Mouse (Mus musculus) midbrain, postnatal 0 days (tissue): ENCODE measurements around the gene Zkscan8. TPM values are rescaled to one million over a fixed set of nuclear protein-coding genes. Genes with fewer than 3 reads are reported as not detected.
"Not testable (repeated sequence)": the region's sequence is repeated elsewhere in the genome, so short reads cannot be mapped to it uniquely, and the experiment has no call there.

Source experiments
- ATAC-seq: fragments of 200-750 bp; cut with Nextera tagmentation; 2 replicates; pipeline ENCODE4 v1.8.0; 2017; ENCODE audit warnings: moderate number of reproducible peaks, mild to moderate bottlenecking, moderate TSS enrichment, moderate library complexity; ENCODE audit not compliant: low FRiP score
- DNase-seq: peaks from one replicate; pipeline ENCODE4 v3.0.0-alpha.2; 2015; ENCODE audit warnings: low spot score
- H3K27ac ChIP-seq: fragments of 300-500 bp; sonication (generic); 2 replicates; pipeline ENCODE4 v1.5.1; 2014; ENCODE audit warnings: low read depth, mild to moderate bottlenecking, low read length, mixed read lengths
- H3K27me3 ChIP-seq: fragments of 300-500 bp; sonication (generic); 2 replicates; pipeline ENCODE4 v1.6.1; 2014; ENCODE audit warnings: low read length, control low read depth, mixed read lengths; ENCODE audit not compliant: insufficient read depth
- H3K36me3 ChIP-seq: fragments of 300-500 bp; sonication (generic); 2 replicates; pipeline ENCODE4 v1.6.1; 2014; ENCODE audit warnings: low read length, control low read depth, mixed read lengths; ENCODE audit not compliant: insufficient read depth
- H3K4me1 ChIP-seq: fragments of 300-500 bp; sonication (generic); 2 replicates; pipeline ENCODE4 v1.6.1; 2014; ENCODE audit warnings: mild to moderate bottlenecking, control low read depth, antibody characterized with exemption, low read length, mixed read lengths; ENCODE audit not compliant: insufficient read depth
- H3K4me2 ChIP-seq: fragments of 300-500 bp; sonication (generic); 2 replicates; pipeline ENCODE4 v1.6.1; 2014; ENCODE audit warnings: low read depth, mild to moderate bottlenecking, low read length, mixed read lengths; ENCODE audit not compliant: poor library complexity, severe bottlenecking
- H3K4me3 ChIP-seq: fragments of 300-500 bp; sonication (generic); 2 replicates; pipeline ENCODE4 v1.5.1; 2014; ENCODE audit warnings: low read depth, mild to moderate bottlenecking, low read length, moderate library complexity
- H3K9ac ChIP-seq: fragments of 300-500 bp; sonication (generic); replicated peaks from 2 replicates; pipeline ENCODE4 v1.6.1; 2014; ENCODE audit warnings: mild to moderate bottlenecking, low read length, moderate library complexity, mixed read lengths; ENCODE audit not compliant: poor library complexity, severe bottlenecking
- H3K9me3 ChIP-seq: fragments of 300-500 bp; sonication (generic); 2 replicates; pipeline ENCODE4 v1.6.1; 2016; ENCODE audit warnings: low read length, control low read depth
- CTCF ChIP-seq: IDR thresholded peaks from 2 replicates; pipeline ENCODE4 v1.5.1; 2016; ENCODE audit warnings: antibody characterized with exemption, mild to moderate bottlenecking
- WGBS: fragments of 180-500 bp; shearing (Covaris S2); extraction: QIAGEN DNeasy Blood & Tissue Kit; methylation state at CpG from one replicate; pipeline ENCODE4 v1.1.7; 2014; 5-methylcytosine and 5-hydroxymethylcytosine counted together
- polyA plus RNA-seq: library from polyadenylated mRNA; unstranded; fragments of >200 nt; fragmentation: Nextera tagmentation; extraction: Ambion mirVana; gene quantifications from 2 replicates; pipeline ENCODE4 v1.2.1, GENCODE M21; 2015
- total RNA-seq: library from RNA; depleted of rRNA; stranded (reverse); fragments of >200 nt; gene quantifications from 2 replicates; pipeline ENCODE4 v1.2.3, GENCODE M21; 2014

The Zkscan8 gene
- total and polyA plus RNA-seq, 2 experiments from 2014 or later = 1.9 to 6.9 TPM

- under 1% methylated on average over 21 of the region's 21 CpGs for WGBS
- Histone ChIP-seq H3K36me3 (no peaks in the 10 kb centered on the region), H3K9me3 (no peaks in the 10 kb centered on the region), H3K27ac (peak overlapping the region; percentile 74), H3K4me2 (peak overlapping the region; percentile 58), H3K9ac (peak overlapping the region; percentile 72), H3K4me1 (no peaks in the 10 kb centered on the region), H3K27me3 (no peaks in the 10 kb centered on the region), H3K4me3 (peak overlapping the region; percentile 63)
- peak; percentile 97 for ATAC-seq
- no peak for TF ChIP-seq CTCF
- peak; percentile 91 for DNase-seq
Measured at GRCm38 (mm10) chr13:21506221-21506649, 24.7 kb downstream of the Zkscan8 start.

DNA sequence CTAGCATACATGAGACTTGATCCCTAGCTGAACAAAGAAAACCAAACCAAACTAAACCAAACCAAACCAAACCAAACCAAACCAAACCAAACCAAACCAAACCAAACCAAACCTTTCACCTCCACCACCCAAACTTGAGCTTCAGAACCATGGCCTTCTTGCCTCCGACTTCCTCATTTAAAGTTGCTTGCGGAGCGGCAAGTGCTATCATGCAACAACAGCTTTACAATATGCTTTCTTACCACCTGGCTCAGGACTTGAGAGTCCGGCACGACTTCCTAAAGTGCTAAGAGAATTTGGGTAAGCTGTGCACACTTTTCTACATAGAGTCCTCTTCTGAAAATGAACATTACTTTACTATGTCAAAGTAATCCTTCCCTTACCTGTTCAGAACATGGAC is 28.6 kb downstream of the Zkscan8 start:
- ATAC-seq = no peak
- 83% methylated on average over 5 of the region's 5 CpGs for WGBS
- H3K4me2 ChIP-seq = no peak overlapping the region
- H3K4me3 ChIP-seq = no peak overlapping the region
- no peaks in the 10 kb centered on the region for H3K36me3 ChIP-seq
- DNase-seq = no peak
- H3K9me3 ChIP-seq = no peaks in the 10 kb centered on the region
- TF ChIP-seq CTCF = no peak
- H3K27ac ChIP-seq = no peak overlapping the region
- no peaks in the 10 kb centered on the region for H3K27me3 ChIP-seq
- H3K9ac ChIP-seq = no peak overlapping the region
- no peaks in the 10 kb centered on the region for H3K4me1 ChIP-seq

DNA sequence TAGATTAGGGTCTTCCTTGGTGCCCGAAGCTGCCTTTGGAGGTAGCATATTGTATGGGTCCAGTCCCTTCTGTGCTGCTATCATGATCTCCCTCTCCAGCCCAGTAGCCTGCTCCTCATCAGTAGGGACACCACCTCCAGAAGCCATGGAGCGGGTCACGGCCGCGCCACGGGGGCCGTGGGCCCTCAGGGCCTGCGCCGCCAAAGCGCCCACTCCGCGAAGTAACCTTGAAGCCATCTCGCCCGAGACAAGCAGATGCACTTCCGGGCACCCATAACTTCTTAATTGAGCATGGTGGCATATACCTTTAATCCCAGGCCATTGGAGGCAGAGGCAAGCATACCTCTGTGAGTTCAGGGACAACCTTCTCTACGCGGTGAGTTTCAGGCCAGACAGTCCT is 29.7 kb downstream of the Zkscan8 start, which contains the start of gene Gm11273:
Gm11273 (minus strand) TSS at position 237 of the 400 bp plus-strand sequence.
- not testable (repeated sequence) for H3K27me3 ChIP-seq, H3K36me3 ChIP-seq, H3K4me1 ChIP-seq, ATAC-seq, H3K4me2 ChIP-seq, H3K4me3 ChIP-seq, DNase-seq, H3K9me3 ChIP-seq, H3K9ac ChIP-seq, H3K27ac ChIP-seq
- 95% methylated on average over 17 of the region's 17 CpGs for WGBS

GRCm38 (mm10) chr13:21495080-21495479 is 35.8 kb downstream of the Zkscan8 start, which contains the start of gene AK157302:
AK157302 (plus strand) TSS chr13:21495223.
- WGBS = 93% methylated on average over 21 of the region's 21 CpGs

GRCm38 (mm10) chr13:21492847-21493246 is 38.1 kb downstream of the Zkscan8 start:
- DNase-seq (no peak), ATAC-seq (no peak)
- Histone ChIP-seq H3K9ac (no peak overlapping the region), H3K9me3 (no peaks in the 10 kb centered on the region), H3K4me2 (no peak overlapping the region), H3K4me1 (no peaks in the 10 kb centered on the region), H3K4me3 (no peak overlapping the region), H3K36me3 (no peaks in the 10 kb centered on the region), H3K27me3 (no peaks in the 10 kb centered on the region), H3K27ac (no peak overlapping the region)
- 92% methylated on average over 5 of the region's 5 CpGs for WGBS
- no peak for TF ChIP-seq CTCF

More at GRCm38 (mm10) chr13:21495080-21495479, 35.8 kb downstream of the Zkscan8 start, which contains the start of gene AK157302:
- Histone ChIP-seq H3K4me1 (no peaks in the 10 kb centered on the region), H3K27ac (no peak within 1 kb of the TSS), H3K27me3 (no peaks in the 10 kb centered on the region), H3K9ac (no peak within 1 kb of the TSS), H3K4me2 (no peak within 1 kb of the TSS), H3K36me3 (no peaks in the 10 kb centered on the region), H3K4me3 (no peak within 1 kb of the TSS), H3K9me3 (no peaks in the 10 kb centered on the region)
- no peak for TF ChIP-seq CTCF
- no peak for ATAC-seq
- no peak for DNase-seq

GRCm38 (mm10) chr13:21486881-21487280 is 44.0 kb downstream of the Zkscan8 start:
- no peaks in the 10 kb centered on the region for H3K27me3 ChIP-seq
- no peak overlapping the region for H3K4me3 ChIP-seq
- no peak overlapping the region for H3K4me2 ChIP-seq
- H3K36me3 ChIP-seq = peaks cover 15% of the 10 kb centered on the region
- ATAC-seq = no peak
- H3K9me3 ChIP-seq = no peaks in the 10 kb centered on the region
- no peak overlapping the region for H3K9ac ChIP-seq
- no peak overlapping the region for H3K27ac ChIP-seq
- WGBS = 89% methylated on average over 1 of the region's 1 CpGs
- no peak for TF ChIP-seq CTCF
- 0 out of 2 replicates have a peak, but pooled peaks cover 3% of the 10 kb centered on the region for H3K4me1 ChIP-seq
- no peak for DNase-seq
